Mouse (Mus musculus): ENCODE data around the gene Sult6b2.

Gene Sult6b2

DNA sequence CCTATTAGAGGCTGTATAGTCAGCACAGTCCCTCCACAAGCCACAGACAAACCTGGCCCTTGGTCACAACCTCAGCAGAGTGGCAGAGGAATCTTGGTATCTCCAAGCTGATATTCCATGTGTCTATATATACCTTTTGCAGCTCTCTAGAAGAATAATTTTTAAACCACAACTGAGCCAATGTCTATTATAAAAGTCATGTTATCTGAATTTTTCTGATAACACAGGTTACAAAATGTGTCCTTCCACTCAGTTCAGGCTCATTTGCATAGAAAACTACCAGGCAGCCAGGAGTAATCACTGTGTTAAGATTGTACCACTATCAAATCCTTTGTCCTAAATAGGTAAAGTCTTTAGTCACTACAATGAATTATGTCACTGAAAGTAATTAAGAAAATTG is at the start of gene Sult6b2:
Gene Sult6b2 (minus strand): TSS at position 101 of the 400 bp plus-strand sequence.
- DNase-seq (ENCODE audit: low read depth, low spot score), result no peak

GRCm38 (mm10) chr6:142852419-142853377 is 48.4 kb upstream of the Sult6b2 start:
- no peak for DNase-seq (ENCODE audit: low read depth, low spot score)

DNA sequence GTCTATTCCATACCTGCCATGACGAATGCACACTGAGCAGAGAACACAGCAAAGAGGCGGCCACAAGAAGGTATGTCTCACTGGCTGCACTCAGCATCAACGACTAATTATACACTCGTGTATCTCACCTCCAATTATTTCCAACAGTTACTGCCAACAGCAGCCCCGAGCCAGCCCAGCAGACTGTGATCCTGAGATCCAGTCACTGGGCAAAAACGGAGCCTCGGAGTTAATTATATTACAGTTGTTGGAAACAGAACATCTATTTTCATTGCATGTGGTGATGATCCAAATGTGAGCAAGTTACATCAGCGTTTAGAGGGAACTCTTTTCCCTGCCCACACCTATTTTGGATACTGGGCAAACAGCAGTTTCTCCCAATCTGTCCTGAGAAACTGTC is 46.1 kb upstream of the Sult6b2 start:
- no peak for DNase-seq (ENCODE audit: low read depth, low spot score)

GRCm38 (mm10) chr6:142849326-142849725 is 45.0 kb upstream of the Sult6b2 start:
- no peak for DNase-seq (ENCODE audit: low read depth, low spot score)

- no peak for DNase-seq (ENCODE audit: low read depth, low spot score)
Measured at GRCm38 (mm10) chr6:142847914-142848674, 43.8 kb upstream of the Sult6b2 start.

GRCm38 (mm10) chr6:142846855-142847254 is 42.6 kb upstream of the Sult6b2 start:
- DNase-seq (ENCODE audit: low read depth, low spot score), result no peak

- no peak for DNase-seq (ENCODE audit: low read depth, low spot score)
Measured at GRCm38 (mm10) chr6:142845066-142845465, 40.8 kb upstream of the Sult6b2 start.

GRCm38 (mm10) chr6:142844061-142844460 is 39.8 kb upstream of the Sult6b2 start:
- no peak for DNase-seq (ENCODE audit: low read depth, low spot score)

GRCm38 (mm10) chr6:142838501-142838900 is 34.2 kb upstream of the Sult6b2 start:
- no peak for DNase-seq (ENCODE audit: low read depth, low spot score)

GRCm38 (mm10) chr6:142837326-142837725 is 33.0 kb upstream of the Sult6b2 start:
- DNase-seq (ENCODE audit: low read depth, low spot score), result no peak

GRCm38 (mm10) chr6:142835726-142836125 is 31.4 kb upstream of the Sult6b2 start:
- DNase-seq (ENCODE audit: low read depth, low spot score), result no peak

DNA sequence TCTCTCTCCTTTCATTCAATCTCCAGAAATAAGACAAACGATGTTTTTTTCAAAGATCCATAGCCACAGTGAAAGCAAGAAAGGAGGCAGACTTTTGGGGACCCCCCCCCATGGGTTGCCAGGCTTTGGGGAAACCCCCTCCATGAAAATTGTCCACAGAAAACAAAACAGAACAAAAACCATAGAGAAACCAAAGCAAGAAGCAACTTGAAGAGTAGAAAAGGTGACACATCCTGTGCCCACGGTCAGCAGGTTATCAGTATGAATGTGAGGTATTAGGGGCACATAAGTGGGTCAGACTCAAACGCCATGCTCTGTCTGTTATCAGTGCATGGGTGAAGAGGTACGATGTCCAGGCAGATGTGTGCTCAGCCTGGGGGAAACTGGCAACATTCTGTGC is 30.6 kb upstream of the Sult6b2 start:
- DNase-seq (ENCODE audit: low read depth, low spot score), result no peak

- no peak for DNase-seq (ENCODE audit: low read depth, low spot score)
Measured at GRCm38 (mm10) chr6:142831706-142832105, 27.4 kb upstream of the Sult6b2 start.

DNA sequence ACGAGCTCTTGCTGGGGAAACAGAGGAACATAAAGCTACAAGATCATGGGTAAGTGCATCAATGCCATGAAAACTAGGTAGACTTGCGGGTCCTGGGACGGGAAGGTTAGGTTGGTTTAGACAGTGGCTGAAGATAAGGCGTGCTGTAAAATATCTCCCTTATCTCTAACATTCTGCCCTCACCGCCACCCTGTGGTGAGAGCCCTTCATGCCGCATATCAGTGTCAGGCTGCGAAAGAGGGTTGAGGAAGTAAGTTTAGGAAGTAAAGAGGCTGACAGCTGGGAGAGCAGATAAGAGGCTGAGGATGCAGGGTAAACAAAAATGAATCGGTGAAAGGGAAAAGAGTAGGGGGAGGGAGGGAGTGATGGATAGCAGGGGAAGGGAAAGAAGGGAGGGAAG is 26.9 kb upstream of the Sult6b2 start:
- no peak for DNase-seq (ENCODE audit: low read depth, low spot score)

GRCm38 (mm10) chr6:142830221-142830620 is 25.9 kb upstream of the Sult6b2 start:
- no peak for DNase-seq (ENCODE audit: low read depth, low spot score)

GRCm38 (mm10) chr6:142825449-142825848 is 21.1 kb upstream of the Sult6b2 start:
- DNase-seq (ENCODE audit: low read depth, low spot score), result no peak

DNA sequence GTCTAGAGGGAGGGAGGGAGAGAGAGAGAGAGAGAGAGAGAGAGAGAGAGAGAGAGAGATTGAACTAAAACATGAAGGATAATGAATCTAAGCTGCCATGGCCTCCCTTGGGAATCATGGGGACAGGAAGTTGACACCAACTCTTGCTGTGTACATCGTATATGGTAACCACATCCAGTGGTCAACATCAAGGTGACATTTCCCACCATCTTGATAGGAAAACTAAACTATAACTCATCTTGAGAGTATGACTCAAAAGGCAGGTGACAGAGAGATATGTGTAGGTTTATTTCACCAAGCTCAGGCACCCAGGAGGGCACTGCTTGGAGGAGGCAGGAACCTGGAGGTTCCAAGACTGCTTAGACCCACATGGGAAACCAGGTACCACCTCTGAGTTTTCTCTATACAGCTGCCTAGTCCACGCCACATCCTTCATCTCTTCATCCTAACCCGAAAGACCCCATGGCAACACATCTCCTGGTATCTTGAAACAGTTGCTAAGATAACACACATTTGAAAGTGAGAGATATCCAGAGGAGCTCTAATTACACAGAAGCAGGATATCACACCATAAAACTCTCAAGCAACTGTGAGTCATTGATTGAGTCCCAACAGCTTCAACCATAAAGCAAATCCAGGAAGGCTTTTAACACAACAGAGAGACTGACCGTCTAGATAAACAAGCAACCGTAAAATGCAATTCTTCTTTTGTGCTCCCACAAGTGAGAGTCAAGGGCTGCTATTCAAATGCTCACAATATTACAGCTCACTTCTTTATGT is 18.9 kb upstream of the Sult6b2 start:
- DNase-seq (ENCODE audit: low read depth, low spot score), result no peak

GRCm38 (mm10) chr6:142818306-142818705 is 14.0 kb upstream of the Sult6b2 start:
- no peak for DNase-seq (ENCODE audit: low read depth, low spot score)

GRCm38 (mm10) chr6:142815513-142815912 is 11.2 kb upstream of the Sult6b2 start:
- no peak for DNase-seq (ENCODE audit: low read depth, low spot score)

DNA sequence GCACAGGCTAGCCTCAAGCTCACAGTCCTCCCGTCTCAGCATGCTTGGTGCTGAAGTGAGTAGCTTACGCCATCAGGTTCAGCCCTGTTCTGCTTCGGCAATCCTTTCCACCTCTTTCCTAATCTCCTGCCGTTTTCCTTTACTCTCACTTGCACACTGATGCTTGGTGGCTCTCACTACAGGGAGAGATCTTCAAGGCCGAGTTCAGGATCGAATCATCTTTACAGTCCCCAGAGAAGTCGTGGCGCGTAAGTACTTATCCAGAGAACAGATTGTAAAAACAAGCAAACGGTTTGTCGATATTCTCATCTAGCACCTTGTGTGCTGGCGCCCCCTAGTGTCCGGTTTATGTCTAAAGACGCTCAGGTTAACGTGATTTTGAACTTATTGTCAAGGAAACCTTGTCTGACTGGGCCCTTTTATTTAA is 10.2 kb upstream of the Sult6b2 start:
- DNase-seq (ENCODE audit: low read depth, low spot score), result peak; percentile 71

DNA sequence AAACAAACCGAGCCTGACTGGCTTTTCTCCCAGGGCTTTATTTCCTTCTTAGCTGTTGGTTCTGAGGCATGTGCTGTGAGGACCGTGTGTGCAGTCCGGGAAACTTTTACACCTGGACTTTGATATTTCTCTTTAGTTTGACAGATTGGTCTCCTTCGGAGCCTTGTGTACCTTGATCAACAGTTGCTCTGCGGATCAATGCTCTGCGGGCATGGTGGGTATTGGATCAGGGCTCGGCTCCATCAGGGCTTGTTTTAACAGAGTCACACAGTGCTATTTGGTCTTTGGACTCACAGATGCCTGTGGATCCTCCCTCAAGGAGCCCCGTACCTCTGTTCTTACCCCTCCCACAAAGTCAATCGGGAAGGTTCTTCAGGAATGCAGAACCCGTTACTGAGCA is 9.7 kb upstream of the Sult6b2 start:
- DNase-seq (ENCODE audit: low read depth, low spot score), result no peak

DNA sequence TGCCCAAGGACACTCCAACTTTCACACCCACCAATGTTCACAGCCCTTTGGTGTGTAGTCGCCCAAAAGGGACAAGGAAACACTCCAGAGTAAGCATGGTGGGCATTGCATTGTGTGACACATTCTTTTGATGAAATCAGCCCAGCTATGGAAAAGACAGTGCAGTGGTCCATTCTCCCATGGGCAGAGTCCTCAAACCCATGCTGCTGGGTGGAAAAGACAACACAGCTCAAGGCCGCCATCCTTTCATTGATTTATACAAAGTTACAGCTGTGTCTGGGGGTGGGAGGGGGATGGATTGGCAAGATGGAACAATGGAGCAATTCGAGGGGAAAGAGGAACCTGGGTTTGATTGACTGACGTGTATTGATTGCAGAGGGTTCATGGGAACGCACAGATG is 8.7 kb upstream of the Sult6b2 start:
- DNase-seq (ENCODE audit: low read depth, low spot score), result no peak
